Mouse (Mus musculus): ENCODE measurements around the gene Alkal2.

GRCm38 (mm10) chr12:30910860-30911259 is 26.7 kb downstream of the Alkal2 start:
- TF ChIP-seq CTCF (conservative IDR thresholded peaks at IDR 0.05; ENCODE audit: insufficient read depth, insufficient read length, low read depth, low read length) (no peak), POLR2A (IDR thresholded peaks at IDR 0.05; ENCODE audit: low read depth, low read length) (no peak)

Measured in kidney, adult 2 months (tissue).